Mouse (Mus musculus) limb, embryonic 11.5 days (tissue): ENCODE results near the gene Gm49630. TPM values are rescaled to one million over a fixed set of nuclear protein-coding genes. Genes with fewer than 3 reads are reported as not detected.
"Not testable (repeated sequence)": the region's sequence is repeated elsewhere in the genome, so short reads cannot be mapped to it uniquely, and the experiment has no call there.

Experiments
- ATAC-seq: fragments of 200-750 bp; cut with Nextera tagmentation; 2 replicates; pipeline ENCODE4 v1.8.0; 2017; ENCODE audit warnings: low read depth; ENCODE audit not compliant: insufficient number of reproducible peaks, low FRiP score, low TSS enrichment
- DNase-seq: peaks from one replicate; pipeline ENCODE4 v3.0.0-alpha.2; 2015; ENCODE audit warnings: low spot score
- H3K27ac ChIP-seq: fragments of 300-500 bp; sonication (generic); replicated peaks from 2 replicates; pipeline ENCODE4 v1.5.1; 2014; ENCODE audit warnings: low read depth, mild to moderate bottlenecking, low read length
- H3K27me3 ChIP-seq: fragments of 300-500 bp; sonication (generic); 2 replicates; pipeline ENCODE4 v1.6.1; 2014; ENCODE audit warnings: mild to moderate bottlenecking, low read length, mixed read lengths; ENCODE audit not compliant: control insufficient read depth, insufficient read depth
- H3K36me3 ChIP-seq: fragments of 300-500 bp; sonication (generic); 2 replicates; pipeline ENCODE4 v1.6.1; 2014; ENCODE audit warnings: mild to moderate bottlenecking, low read length, moderate library complexity, mixed read lengths; ENCODE audit not compliant: control insufficient read depth, insufficient read depth
- H3K4me1 ChIP-seq: fragments of 300-500 bp; sonication (generic); 2 replicates; pipeline ENCODE4 v1.6.1; 2014; ENCODE audit warnings: low read length, mixed read lengths; ENCODE audit not compliant: control insufficient read depth, insufficient read depth
- H3K4me2 ChIP-seq: fragments of 300-500 bp; sonication (generic); 2 replicates; pipeline ENCODE4 v1.6.1; 2014; ENCODE audit warnings: low read depth, mild to moderate bottlenecking, moderate library complexity; ENCODE audit not compliant: severe bottlenecking
- H3K4me3 ChIP-seq: fragments of 300-500 bp; sonication (generic); 2 replicates; pipeline ENCODE4 v1.5.1; 2014; ENCODE audit warnings: low read depth, low read length
- H3K9ac ChIP-seq: fragments of 300-500 bp; sonication (generic); 2 replicates; pipeline ENCODE4 v1.6.1; 2014; ENCODE audit warnings: mild to moderate bottlenecking, low read length
- H3K9me3 ChIP-seq: fragments of 300-500 bp; sonication (generic); 2 replicates; pipeline ENCODE4 v1.6.1; 2016; ENCODE audit warnings: low read length; ENCODE audit not compliant: control insufficient read depth
- WGBS: fragments of 180-500 bp; shearing (Covaris S2); extraction: QIAGEN DNeasy Blood & Tissue Kit; methylation state at CpG from one replicate; pipeline ENCODE4 v1.1.7; 2014; 5-methylcytosine and 5-hydroxymethylcytosine counted together
- polyA plus RNA-seq: library from polyadenylated mRNA; unstranded; fragments of >200 nt; fragmentation: Nextera tagmentation; extraction: Ambion mirVana; gene quantifications from 2 replicates; pipeline ENCODE4 v1.2.1, GENCODE M21; 2014

Gm49630 gene
- polyA plus RNA-seq, 1 experiment from 2014 or later = not detected

DNA sequence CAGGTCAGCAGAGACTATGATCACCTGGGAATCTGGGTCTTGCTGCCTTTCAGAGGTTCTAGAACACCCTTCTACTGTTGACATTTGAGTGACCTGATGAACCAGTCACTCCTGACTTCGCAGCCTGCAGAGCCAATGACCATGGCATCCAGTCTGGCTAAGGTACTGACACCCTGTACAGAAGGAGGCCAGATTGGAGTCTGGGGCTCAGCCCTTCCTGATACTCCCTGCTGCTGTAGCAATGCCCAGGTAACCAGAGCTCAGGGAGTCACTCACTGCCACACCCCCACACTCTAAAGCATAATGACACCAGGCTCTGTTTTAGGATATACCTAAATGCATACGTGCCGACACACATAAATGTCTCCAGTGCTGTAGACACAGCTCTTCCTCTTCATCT, 10.9 kb upstream of the Gm49630 start:
- not testable (repeated sequence) for H3K4me3 ChIP-seq, H3K9me3 ChIP-seq, ATAC-seq, H3K9ac ChIP-seq, DNase-seq, H3K36me3 ChIP-seq, H3K27ac ChIP-seq, H3K27me3 ChIP-seq, H3K4me1 ChIP-seq, H3K4me2 ChIP-seq
- WGBS = 82% methylated on average over 1 of the region's 3 CpGs

DNA sequence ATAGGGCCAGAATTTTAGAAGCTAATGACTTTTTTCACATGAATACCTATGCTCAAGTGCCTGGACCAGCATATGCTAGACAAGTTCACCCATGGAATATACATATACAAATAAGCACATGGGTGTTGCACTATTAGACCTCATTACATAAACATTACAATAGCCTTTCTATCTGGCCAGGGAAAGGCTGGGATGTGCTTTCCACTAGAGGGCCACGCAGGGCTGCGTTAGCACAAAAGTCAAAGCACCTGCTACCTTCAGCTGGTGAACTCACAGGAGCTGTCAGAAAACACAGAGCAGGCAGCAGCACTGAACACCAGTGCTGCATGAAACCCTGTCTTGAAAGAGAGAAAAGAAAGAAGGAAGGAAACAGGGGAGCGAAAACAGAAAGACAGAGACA, 6.1 kb upstream of the Gm49630 start:
- not testable (repeated sequence) for H3K4me2 ChIP-seq, H3K27me3 ChIP-seq, H3K4me3 ChIP-seq, H3K4me1 ChIP-seq, ATAC-seq, H3K9me3 ChIP-seq, DNase-seq, H3K9ac ChIP-seq, H3K27ac ChIP-seq, H3K36me3 ChIP-seq
- WGBS = 22% methylated on average over 2 of the region's 3 CpGs

DNA sequence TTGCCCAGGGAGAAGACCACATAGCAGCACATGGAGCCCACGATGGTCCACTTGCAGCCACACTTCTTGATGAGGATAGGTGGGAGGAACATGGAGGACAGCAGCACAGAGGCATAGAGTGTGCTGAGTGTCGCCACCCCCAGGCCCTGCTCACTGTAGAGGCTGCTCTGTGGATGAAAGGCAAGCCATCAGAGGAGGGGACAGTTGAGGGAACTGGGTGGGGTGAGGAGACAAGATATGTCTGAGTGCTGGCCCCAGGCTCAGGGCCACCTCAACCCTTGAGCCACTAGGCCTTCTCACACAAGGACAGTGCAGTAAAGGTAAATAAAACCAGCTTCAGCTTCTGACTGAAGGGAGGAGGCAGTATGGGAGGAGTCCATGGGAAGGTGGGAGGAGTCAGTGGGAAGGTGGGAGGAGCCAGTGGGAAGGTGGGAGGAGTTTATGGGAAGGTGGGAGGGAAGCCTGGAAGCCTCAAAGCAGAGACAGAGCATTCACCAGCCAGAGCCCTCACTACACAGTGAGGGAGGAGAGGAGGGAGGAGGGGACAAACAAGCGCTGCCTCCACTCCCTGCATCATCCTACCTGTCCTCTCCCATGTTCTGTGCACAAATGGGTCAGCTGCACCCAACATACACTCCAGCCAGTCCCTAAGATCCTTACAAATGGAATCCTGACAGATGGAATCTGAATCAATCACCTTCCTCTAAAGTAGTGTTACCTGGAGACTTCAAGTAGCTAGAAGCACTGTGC, 5.3 kb upstream of the Gm49630 start:
- not testable (repeated sequence) for H3K9me3 ChIP-seq, H3K4me2 ChIP-seq, DNase-seq, H3K27ac ChIP-seq, H3K4me1 ChIP-seq, H3K36me3 ChIP-seq, H3K4me3 ChIP-seq, H3K9ac ChIP-seq, H3K27me3 ChIP-seq
- WGBS = 92% methylated on average over 1 of the region's 3 CpGs
- ATAC-seq = peak; percentile 26; the same call in 1 of the 2 replicates

DNA sequence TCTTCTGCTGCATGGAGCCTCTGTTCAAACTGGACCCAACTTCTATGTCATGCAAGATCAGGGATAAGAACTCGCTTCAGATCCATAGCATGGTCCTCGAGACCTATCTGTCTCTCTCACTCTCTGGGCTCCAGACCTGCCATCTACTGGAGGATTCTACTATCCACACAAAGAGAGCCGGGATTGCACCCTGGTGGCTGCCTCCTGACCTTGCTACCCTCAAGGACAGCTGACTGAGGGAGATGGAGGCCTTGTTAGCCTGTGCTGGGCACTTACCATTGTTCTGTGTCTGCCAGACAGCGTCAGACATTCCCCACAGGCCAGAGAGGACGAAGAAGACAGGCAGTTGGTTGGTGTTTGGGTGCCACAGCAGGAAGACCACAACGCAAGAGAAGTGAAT, 2.4 kb downstream of the Gm49630 start:
- H3K27ac ChIP-seq, H3K4me1 ChIP-seq, H3K4me3 ChIP-seq, DNase-seq, H3K4me2 ChIP-seq, H3K27me3 ChIP-seq, H3K9me3 ChIP-seq, ATAC-seq, H3K36me3 ChIP-seq, H3K9ac ChIP-seq: not testable (repeated sequence)
- WGBS = 81% methylated on average over 5 of the region's 6 CpGs

GRCm38 (mm10) chr17:7366676-7367374, 5.0 kb downstream of the Gm49630 start:
- H3K9ac ChIP-seq, H3K36me3 ChIP-seq, H3K4me3 ChIP-seq, DNase-seq, H3K4me1 ChIP-seq, H3K27ac ChIP-seq, H3K27me3 ChIP-seq, H3K4me2 ChIP-seq, ATAC-seq, H3K9me3 ChIP-seq: not testable (repeated sequence)
- 65% methylated on average over 5 of the region's 7 CpGs for WGBS

DNA sequence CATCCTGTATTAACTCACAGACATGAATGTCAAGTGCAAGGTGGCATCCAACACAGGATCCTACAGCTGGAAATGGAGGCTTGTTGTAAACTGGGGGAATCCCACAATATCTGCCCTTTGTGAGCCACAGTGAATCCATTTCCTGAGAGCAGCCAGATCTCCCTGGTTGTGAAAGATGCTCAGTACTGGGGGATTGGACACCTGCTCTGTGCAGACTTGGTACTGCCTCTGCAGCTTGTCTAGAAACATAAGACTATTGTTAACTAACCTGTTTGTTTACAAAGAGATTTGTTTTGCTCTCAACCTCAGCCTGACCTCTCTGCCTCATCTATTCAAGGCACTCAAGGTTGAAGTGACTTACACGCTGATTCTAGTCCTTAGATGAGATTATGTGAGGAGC, 5.5 kb downstream of the Gm49630 start:
- H3K4me1 ChIP-seq, H3K27me3 ChIP-seq, H3K9me3 ChIP-seq, ATAC-seq, H3K9ac ChIP-seq, H3K4me3 ChIP-seq, H3K4me2 ChIP-seq, H3K36me3 ChIP-seq, DNase-seq, H3K27ac ChIP-seq: not testable (repeated sequence)
- WGBS = no CpG with 5 or more reads among the region's 1 CpGs

GRCm38 (mm10) chr17:7365615-7366014, 6.2 kb downstream of the Gm49630 start:
- H3K36me3 ChIP-seq, H3K4me1 ChIP-seq, DNase-seq, H3K9me3 ChIP-seq, H3K27me3 ChIP-seq, H3K4me3 ChIP-seq, ATAC-seq, H3K9ac ChIP-seq, H3K4me2 ChIP-seq, H3K27ac ChIP-seq: not testable (repeated sequence)
- 100% methylated on average over 1 of the region's 3 CpGs for WGBS

GRCm38 (mm10) chr17:7360749-7361465, 10.9 kb downstream of the Gm49630 start:
- H3K4me2 ChIP-seq, H3K27me3 ChIP-seq, DNase-seq, H3K4me1 ChIP-seq, H3K27ac ChIP-seq, H3K36me3 ChIP-seq, ATAC-seq, H3K4me3 ChIP-seq, H3K9ac ChIP-seq, H3K9me3 ChIP-seq: not testable (repeated sequence)
- 88% methylated on average over 9 of the region's 9 CpGs for WGBS
